Mouse (Mus musculus) lung, postnatal 0 days (tissue): ENCODE data around the gene Gnai2. TPM values are rescaled to one million over a fixed set of nuclear protein-coding genes. Genes with fewer than 3 reads are reported as not detected.
"Not testable (repeated sequence)": the region's sequence is repeated elsewhere in the genome, so short reads cannot be mapped to it uniquely, and the experiment has no call there.

ENCODE experiments used
- ATAC-seq: fragments of 200-750 bp; cut with Nextera tagmentation; 2 replicates; pipeline ENCODE4 v1.8.0; 2017; ENCODE audit warnings: moderate library complexity
- DNase-seq: peaks from one replicate; pipeline ENCODE4 v3.0.0-alpha.2; 2016; ENCODE audit warnings: low spot score
- H3K27ac ChIP-seq: fragments of 300-500 bp; sonication (generic); 2 replicates; pipeline ENCODE4 v1.5.1; 2014; ENCODE audit warnings: antibody characterized with exemption, mild to moderate bottlenecking, low read length, mixed read lengths
- H3K27me3 ChIP-seq: fragments of 300-500 bp; sonication (generic); replicated peaks from 2 replicates; pipeline ENCODE4 v1.6.1; 2014; ENCODE audit warnings: low read length, mixed read lengths; ENCODE audit not compliant: insufficient read depth
- H3K36me3 ChIP-seq: fragments of 300-500 bp; sonication (generic); 2 replicates; pipeline ENCODE4 v1.6.1; 2014; ENCODE audit warnings: low read length, mixed read lengths; ENCODE audit not compliant: insufficient read depth
- H3K4me1 ChIP-seq: fragments of 300-500 bp; sonication (generic); 2 replicates; pipeline ENCODE4 v1.6.1; 2014; ENCODE audit warnings: antibody characterized with exemption, low read depth, low read length, mixed read lengths; ENCODE audit not compliant: insufficient read depth
- H3K4me2 ChIP-seq: fragments of 300-500 bp; sonication (generic); replicated peaks from 2 replicates; pipeline ENCODE4 v1.6.1; 2014; ENCODE audit warnings: low read depth, mild to moderate bottlenecking, low read length, moderate library complexity, mixed read lengths
- H3K4me3 ChIP-seq: fragments of 300-500 bp; sonication (generic); 2 replicates; pipeline ENCODE4 v1.5.1; 2014; ENCODE audit warnings: low read depth, low read length
- H3K9ac ChIP-seq: fragments of 300-500 bp; sonication (generic); replicated peaks from 2 replicates; pipeline ENCODE4 v1.6.1; 2014; ENCODE audit warnings: low read depth, mild to moderate bottlenecking
- H3K9me3 ChIP-seq: fragments of 300-500 bp; sonication (generic); 2 replicates; pipeline ENCODE4 v1.6.1; 2016; ENCODE audit warnings: low read length, mixed read lengths
- CTCF ChIP-seq: IDR thresholded peaks from 2 replicates; pipeline ENCODE4 v1.5.1; 2016; ENCODE audit warnings: antibody characterized with exemption, mild to moderate bottlenecking
- EP300 ChIP-seq: IDR thresholded peaks from 2 replicates; pipeline ENCODE4 v1.6.1; 2016; ENCODE audit warnings: antibody characterized with exemption, mild to moderate bottlenecking, control low read depth
- WGBS: fragments of 180-500 bp; shearing (Covaris S2); extraction: QIAGEN DNeasy Blood & Tissue Kit; methylation state at CpG from one replicate; pipeline ENCODE4 v1.1.7; 2014; 5-methylcytosine and 5-hydroxymethylcytosine counted together
- polyA plus RNA-seq: library from polyadenylated mRNA; unstranded; fragments of >200 nt; fragmentation: Nextera tagmentation; extraction: Ambion mirVana; gene quantifications from 2 replicates; pipeline ENCODE4 v1.2.1, GENCODE M21; 2015

Gnai2 gene
- polyA plus RNA-seq, 1 experiment from 2014 or later: 414 TPM

GRCm38 (mm10) chr9:107575579-107576356, 59.4 kb downstream of the Gnai2 start:
- DNase-seq (peak; percentile 59), ATAC-seq (no peak)
- H3K36me3 ChIP-seq: peaks cover 8% of the 10 kb centered on the region; the same call in 1 of the 2 replicates
- no peaks in the 10 kb centered on the region for H3K9me3 ChIP-seq
- H3K4me2 ChIP-seq: no peak overlapping the region
- 58% methylated on average over 14 of the region's 14 CpGs for WGBS
- H3K4me3 ChIP-seq: no peak overlapping the region
- peaks cover 6% of the 10 kb centered on the region; the same call in 1 of the 2 replicates for H3K4me1 ChIP-seq
- H3K27ac ChIP-seq: peak overlapping the region; percentile 38
- TF ChIP-seq EP300 (0 out of 2 replicates have a peak, but pooled peaks have one; percentile 20), CTCF (no peak)
- H3K9ac ChIP-seq: no peak overlapping the region
- no peaks in the 10 kb centered on the region for H3K27me3 ChIP-seq

- H3K27ac ChIP-seq, H3K9me3 ChIP-seq, H3K9ac ChIP-seq, H3K4me3 ChIP-seq, DNase-seq, H3K4me2 ChIP-seq, H3K36me3 ChIP-seq, H3K27me3 ChIP-seq, ATAC-seq: not testable (repeated sequence)
- H3K4me1 ChIP-seq: peaks cover 12% of the 10 kb centered on the region; the same call in 1 of the 2 replicates
- WGBS: 79% methylated on average over 6 of the region's 6 CpGs
- TF ChIP-seq CTCF: peak; percentile 25; the same call in 1 of the 2 replicates
Measured at GRCm38 (mm10) chr9:107573774-107574173, 61.4 kb downstream of the Gnai2 start.

GRCm38 (mm10) chr9:107572327-107572662, 62.9 kb downstream of the Gnai2 start:
- Histone ChIP-seq H3K9me3 (no peaks in the 10 kb centered on the region), H3K4me2 (no peak overlapping the region), H3K9ac (no peak overlapping the region), H3K27me3 (no peaks in the 10 kb centered on the region), H3K36me3 (peaks cover 8% of the 10 kb centered on the region; the same call in 1 of the 2 replicates), H3K4me3 (no peak overlapping the region), H3K27ac (peak overlapping the region; percentile 66; the same call in 1 of the 2 replicates), H3K4me1 (peaks cover 12% of the 10 kb centered on the region; the same call in 1 of the 2 replicates)
- ATAC-seq (no peak), DNase-seq (no peak)
- TF ChIP-seq CTCF: no peak
- TF ChIP-seq EP300: no peak
- WGBS: 86% methylated on average over 2 of the region's 2 CpGs

DNA sequence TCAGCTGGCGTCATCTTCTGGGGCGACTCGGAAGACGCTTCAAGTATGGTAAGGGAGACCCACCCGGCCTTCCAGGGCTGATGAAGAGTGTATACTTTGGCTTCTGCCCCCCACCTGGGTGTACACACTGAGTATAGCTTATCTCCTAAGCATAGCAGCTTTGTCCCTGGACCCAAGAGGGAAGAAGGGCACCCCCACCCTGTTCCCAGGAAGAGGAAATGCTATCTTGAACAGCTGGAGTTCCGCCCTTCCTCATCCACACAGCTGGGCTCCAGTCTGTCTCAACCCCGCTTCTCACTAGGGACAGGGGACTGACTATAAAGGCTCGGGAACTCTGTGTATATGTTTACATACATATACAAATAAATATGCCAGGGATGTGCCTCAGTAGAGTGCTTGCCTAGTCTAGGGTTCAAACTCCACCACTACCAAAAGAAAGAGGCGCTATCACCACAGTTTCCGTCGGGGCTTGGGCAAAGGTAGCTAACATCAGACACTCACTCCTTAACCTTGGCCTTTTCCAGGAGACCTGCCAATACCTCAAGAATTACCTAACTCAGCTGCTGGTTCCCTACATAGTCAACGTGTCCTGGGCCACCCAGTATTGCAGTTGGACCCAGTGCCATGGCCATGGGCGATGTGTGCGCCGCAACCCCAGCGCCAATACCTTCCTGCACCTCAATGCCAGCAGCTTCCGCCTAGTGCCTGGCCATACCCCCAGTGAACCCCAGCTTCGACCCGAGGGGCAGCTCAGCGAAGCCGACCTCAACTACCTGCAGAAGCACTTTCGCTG, 63.4 kb downstream of the Gnai2 start:
- DNase-seq (peak; percentile 52), ATAC-seq (peak; percentile 6)
- Histone ChIP-seq H3K4me1 (peaks cover 12% of the 10 kb centered on the region; the same call in 1 of the 2 replicates), H3K9ac (no peak overlapping the region), H3K9me3 (no peaks in the 10 kb centered on the region), H3K27me3 (no peaks in the 10 kb centered on the region), H3K27ac (peak overlapping the region; percentile 66), H3K4me3 (no peak overlapping the region), H3K4me2 (0 out of 2 replicates have a peak overlapping the region, but pooled peaks have one; percentile 70), H3K36me3 (peaks cover 8% of the 10 kb centered on the region; the same call in 1 of the 2 replicates)
- WGBS: 78% methylated on average over 22 of the region's 22 CpGs
- TF ChIP-seq CTCF: no peak
- TF ChIP-seq EP300: peak; percentile 97

DNA sequence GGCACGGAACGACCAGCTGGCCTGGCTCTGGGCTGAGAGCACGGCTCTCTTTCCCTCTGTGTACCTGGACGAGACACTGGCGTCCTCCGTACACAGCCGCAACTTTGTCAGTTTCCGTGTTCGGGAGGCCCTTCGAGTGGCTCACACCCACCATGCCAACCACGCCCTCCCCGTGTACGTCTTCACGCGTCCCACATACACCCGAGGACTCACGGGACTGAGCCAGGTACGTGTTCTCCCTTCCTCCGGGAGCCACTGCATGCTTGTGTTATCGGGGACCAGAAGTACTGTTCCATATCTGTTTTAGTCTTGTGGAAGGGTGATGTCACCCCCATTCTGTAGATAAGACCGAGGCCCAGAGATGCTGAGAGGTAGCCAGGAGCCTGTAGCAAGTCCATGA, 64.3 kb downstream of the Gnai2 start:
- Histone ChIP-seq H3K27me3 (no peaks in the 10 kb centered on the region), H3K9ac (no peak overlapping the region), H3K9me3 (no peaks in the 10 kb centered on the region), H3K4me3 (peak overlapping the region; percentile 63; the same call in 1 of the 2 replicates), H3K27ac (peak overlapping the region; percentile 29), H3K4me2 (peak overlapping the region; percentile 70), H3K4me1 (peaks cover 10% of the 10 kb centered on the region; the same call in 1 of the 2 replicates), H3K36me3 (peaks cover 8% of the 10 kb centered on the region; the same call in 1 of the 2 replicates)
- peak; percentile 45 for DNase-seq
- WGBS: 64% methylated on average over 21 of the region's 21 CpGs
- no peak for ATAC-seq
- no peak for TF ChIP-seq EP300
- no peak for TF ChIP-seq CTCF

DNA sequence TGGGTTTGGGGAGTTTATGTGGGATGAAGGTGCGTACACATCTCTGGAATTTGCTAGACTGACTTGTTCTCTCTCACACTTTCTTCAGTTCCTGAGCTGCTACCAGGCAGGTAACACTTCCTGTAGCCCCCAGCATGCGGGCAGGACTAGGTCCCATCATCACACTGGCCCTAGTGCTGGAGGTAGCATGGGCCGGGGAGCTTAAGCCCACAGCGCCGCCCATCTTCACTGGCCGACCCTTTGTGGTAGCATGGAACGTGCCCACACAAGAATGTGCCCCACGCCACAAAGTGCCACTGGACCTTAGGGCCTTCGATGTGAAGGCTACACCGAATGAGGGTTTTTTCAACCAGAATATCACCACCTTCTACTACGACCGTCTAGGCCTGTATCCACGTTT, 65.2 kb downstream of the Gnai2 start:
- Histone ChIP-seq H3K4me1 (peaks cover 10% of the 10 kb centered on the region; the same call in 1 of the 2 replicates), H3K9me3 (no peaks in the 10 kb centered on the region), H3K36me3 (peaks cover 8% of the 10 kb centered on the region; the same call in 1 of the 2 replicates), H3K9ac (peak overlapping the region; percentile 41), H3K27me3 (no peaks in the 10 kb centered on the region), H3K4me2 (peak overlapping the region; percentile 70), H3K4me3 (peak overlapping the region; percentile 63), H3K27ac (peak overlapping the region; percentile 92)
- no peak for ATAC-seq
- no peak for DNase-seq
- TF ChIP-seq EP300: no peak
- peak; percentile 23; the same call in 1 of the 2 replicates for TF ChIP-seq CTCF
- 24% methylated on average over 13 of the region's 13 CpGs for WGBS
